Mouse (Mus musculus): Measurements from ENCODE around the gene Gdf11. TPM values are rescaled to one million over a fixed set of nuclear protein-coding genes. Genes with fewer than 3 reads are reported as not detected.

Gene Gdf11
- total and polyA plus RNA-seq, 2 experiments from 2014 or later, result 6.7 to 19.1 TPM

DNA sequence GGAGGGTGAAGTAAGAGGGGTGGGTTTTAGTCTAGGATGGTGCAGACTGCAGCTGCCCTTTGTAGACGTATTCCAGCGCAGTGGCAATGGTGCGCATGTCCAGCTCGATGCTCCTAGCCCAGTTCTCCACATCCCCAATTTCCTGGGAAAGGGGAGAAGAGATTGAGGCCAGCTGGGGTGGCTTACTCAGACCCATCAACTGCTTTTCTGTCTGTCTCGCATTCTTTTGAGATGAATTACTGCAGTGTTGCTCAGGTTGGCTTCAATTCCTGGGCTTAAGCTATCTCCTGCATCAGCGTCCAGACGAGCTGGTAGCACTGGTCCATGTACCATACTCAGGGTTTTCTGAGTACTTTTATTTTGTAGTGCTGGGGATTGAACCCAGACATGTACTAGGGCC, 28.4 kb upstream of the Gdf11 start:
- H3K9ac ChIP-seq, result no peak overlapping the region
- H3K27me3 ChIP-seq (ENCODE audit: insufficient read depth, low read length), result no peaks in the 10 kb centered on the region
- H3K4me3 ChIP-seq (ENCODE audit: low read depth, low read length), result no peak overlapping the region
- H3K36me3 ChIP-seq (ENCODE audit: insufficient read depth), result 0 out of 2 replicates have a peak, but pooled peaks cover 7% of the 10 kb centered on the region
- no peak for DNase-seq
- TF ChIP-seq CTCF (IDR thresholded peaks at IDR 0.05; ENCODE audit: low read depth), result no peak
- H3K9me3 ChIP-seq (ENCODE audit: low read length), result no peaks in the 10 kb centered on the region
- 87% methylated on average over 7 of the region's 7 CpGs for WGBS
- ATAC-seq, result no peak
- H3K4me1 ChIP-seq (ENCODE audit: insufficient read depth), result peaks cover 14% of the 10 kb centered on the region
- no peak overlapping the region for H3K27ac ChIP-seq (ENCODE audit: low read depth, low read length)
- no peak overlapping the region for H3K4me2 ChIP-seq (ENCODE audit: low read depth)

DNA sequence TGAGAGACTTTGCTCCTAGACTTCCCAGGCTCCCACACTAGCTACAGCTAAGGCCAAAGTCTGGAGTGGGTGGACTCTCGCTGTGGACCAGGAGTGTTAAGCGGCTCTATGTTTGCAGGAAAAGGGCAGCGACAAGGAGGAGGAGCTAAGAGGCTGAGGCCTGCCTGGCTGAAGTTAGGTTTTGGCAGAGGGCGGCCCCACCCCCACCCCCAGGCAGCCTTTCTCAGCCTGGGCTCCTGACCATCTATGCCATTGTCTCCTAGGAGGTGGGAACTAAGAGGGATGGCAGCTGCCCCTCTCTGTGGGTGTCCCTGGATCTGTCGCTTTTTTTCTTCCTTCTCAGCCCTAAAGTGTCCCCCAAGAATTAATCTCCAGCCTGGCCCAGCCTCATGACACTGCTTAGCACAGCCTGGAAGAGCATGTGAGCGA, 27.7 kb upstream of the Gdf11 start:
- no peaks in the 10 kb centered on the region for H3K9me3 ChIP-seq (ENCODE audit: low read length)
- no peak for ATAC-seq
- H3K4me1 ChIP-seq (ENCODE audit: insufficient read depth), result peaks cover 13% of the 10 kb centered on the region
- H3K4me2 ChIP-seq (ENCODE audit: low read depth), result no peak overlapping the region
- H3K4me3 ChIP-seq (ENCODE audit: low read depth, low read length), result no peak overlapping the region
- WGBS, result 12% methylated on average over 6 of the region's 6 CpGs
- no peaks in the 10 kb centered on the region for H3K27me3 ChIP-seq (ENCODE audit: insufficient read depth, low read length)
- H3K27ac ChIP-seq (ENCODE audit: low read depth, low read length), result peak overlapping the region; percentile 35; the same call in 1 of the 2 replicates
- 0 out of 2 replicates have a peak, but pooled peaks cover 7% of the 10 kb centered on the region for H3K36me3 ChIP-seq (ENCODE audit: insufficient read depth)
- DNase-seq, result no peak
- TF ChIP-seq CTCF (IDR thresholded peaks at IDR 0.05; ENCODE audit: low read depth), result no peak
- H3K9ac ChIP-seq, result no peak overlapping the region

DNA sequence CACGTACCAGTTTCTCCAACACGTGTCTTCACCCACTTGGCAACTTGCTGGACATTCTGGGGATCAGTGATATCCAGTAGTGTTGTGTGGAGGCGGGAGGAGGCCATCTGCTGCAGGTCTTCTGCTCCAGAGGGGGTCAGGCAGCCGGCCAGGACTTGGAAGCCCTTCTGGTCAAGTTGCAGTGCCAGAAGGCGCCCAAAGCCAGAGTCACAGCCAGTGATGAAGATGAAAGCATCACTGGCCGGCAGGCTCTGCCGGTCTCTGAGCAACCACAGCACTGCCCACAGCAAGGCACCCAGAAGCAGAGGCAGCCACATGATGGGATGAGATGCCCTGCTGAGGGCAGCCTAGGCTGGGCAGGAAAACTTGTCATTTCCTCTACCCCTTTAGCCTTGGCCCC, 26.7 kb upstream of the Gdf11 start:
- no peak overlapping the region for H3K4me3 ChIP-seq (ENCODE audit: low read depth, low read length)
- no peaks in the 10 kb centered on the region for H3K27me3 ChIP-seq (ENCODE audit: insufficient read depth, low read length)
- 0 out of 2 replicates have a peak, but pooled peaks cover 7% of the 10 kb centered on the region for H3K36me3 ChIP-seq (ENCODE audit: insufficient read depth)
- DNase-seq (no peak), ATAC-seq (no peak)
- H3K4me2 ChIP-seq (ENCODE audit: low read depth), result no peak overlapping the region
- TF ChIP-seq CTCF (IDR thresholded peaks at IDR 0.05; ENCODE audit: low read depth), result no peak
- WGBS, result 72% methylated on average over 7 of the region's 7 CpGs
- peaks cover 6% of the 10 kb centered on the region; the same call in 1 of the 2 replicates for H3K4me1 ChIP-seq (ENCODE audit: insufficient read depth)
- H3K9me3 ChIP-seq (ENCODE audit: low read length), result no peaks in the 10 kb centered on the region
- no peak overlapping the region for H3K9ac ChIP-seq
- no peak overlapping the region for H3K27ac ChIP-seq (ENCODE audit: low read depth, low read length)

DNA sequence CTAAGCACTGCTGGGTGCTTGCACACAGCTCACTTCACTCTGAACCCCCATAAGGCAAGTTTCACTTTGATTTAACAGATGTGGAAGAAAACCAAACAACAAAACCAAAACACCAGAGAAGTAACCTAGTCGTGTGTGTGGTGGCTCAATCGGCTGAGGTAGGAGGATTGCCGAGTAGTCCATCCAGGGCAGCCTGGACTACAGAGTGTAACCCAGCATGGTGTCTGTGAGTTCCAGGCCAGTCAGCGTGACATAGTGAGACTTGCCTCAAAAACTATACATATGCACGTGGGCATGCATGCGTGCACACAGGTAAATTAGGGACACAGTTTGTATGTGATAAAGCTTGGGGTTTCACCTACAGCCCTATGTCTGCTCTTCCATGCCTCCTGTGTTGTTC, 25.9 kb upstream of the Gdf11 start:
- H3K4me3 ChIP-seq (ENCODE audit: low read depth, low read length), result no peak overlapping the region
- WGBS, result 91% methylated on average over 6 of the region's 6 CpGs
- H3K4me2 ChIP-seq (ENCODE audit: low read depth), result no peak overlapping the region
- 0 out of 2 replicates have a peak, but pooled peaks cover 7% of the 10 kb centered on the region for H3K36me3 ChIP-seq (ENCODE audit: insufficient read depth)
- no peak overlapping the region for H3K9ac ChIP-seq
- DNase-seq, result no peak
- H3K27me3 ChIP-seq (ENCODE audit: insufficient read depth, low read length), result no peaks in the 10 kb centered on the region
- TF ChIP-seq CTCF (IDR thresholded peaks at IDR 0.05; ENCODE audit: low read depth), result no peak
- H3K9me3 ChIP-seq (ENCODE audit: low read length), result no peaks in the 10 kb centered on the region
- no peak for ATAC-seq
- H3K27ac ChIP-seq (ENCODE audit: low read depth, low read length), result no peak overlapping the region
- H3K4me1 ChIP-seq (ENCODE audit: insufficient read depth), result peaks cover 2% of the 10 kb centered on the region; the same call in 1 of the 2 replicates

DNA sequence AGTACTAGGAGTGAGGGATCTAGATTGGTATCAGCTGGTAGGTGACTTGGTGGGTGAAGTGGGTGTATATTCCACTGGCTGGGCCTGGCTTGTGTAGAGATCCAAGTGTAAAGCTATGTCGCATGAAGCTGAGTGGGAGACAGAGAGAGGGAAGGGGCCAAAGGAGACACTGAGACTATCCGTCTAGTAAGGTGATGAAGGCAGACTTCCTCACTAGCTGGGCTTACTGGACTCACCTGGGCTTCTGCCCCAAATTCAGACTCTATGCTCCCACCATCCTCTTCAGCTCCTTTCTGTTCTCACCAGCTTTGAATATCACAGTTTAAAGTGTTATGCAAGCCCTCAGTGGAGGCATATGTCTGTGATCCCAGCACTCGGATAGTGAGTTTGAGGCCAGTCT, 25.1 kb upstream of the Gdf11 start:
- no peak for TF ChIP-seq CTCF (IDR thresholded peaks at IDR 0.05; ENCODE audit: low read depth)

DNA sequence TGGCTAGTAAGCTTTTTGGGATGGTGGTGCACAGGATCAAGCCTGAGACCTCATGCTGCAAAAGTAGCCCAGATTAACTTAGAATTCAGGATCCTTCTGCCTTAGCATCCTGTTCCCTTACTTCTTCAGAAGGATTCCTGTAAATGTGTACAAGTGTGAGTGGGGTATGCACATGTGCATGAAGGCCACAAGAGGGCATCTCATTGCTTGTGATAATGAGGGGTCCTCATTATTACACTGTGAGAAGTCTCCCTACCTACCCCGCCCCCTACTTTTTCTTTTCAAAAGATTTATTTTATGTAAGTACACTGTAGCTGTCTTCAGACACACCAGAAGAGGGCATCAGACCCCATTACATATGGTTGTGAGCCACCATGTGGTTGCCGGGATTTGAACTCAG, 24.0 kb upstream of the Gdf11 start:
- peak; percentile 37; the same call in 1 of the 2 replicates for TF ChIP-seq CTCF (IDR thresholded peaks at IDR 0.05; ENCODE audit: low read depth)
- no peak for DNase-seq
- no peak for ATAC-seq
- Histone ChIP-seq H3K27me3 (ENCODE audit: insufficient read depth, low read length) (no peaks in the 10 kb centered on the region), H3K9ac (no peak overlapping the region), H3K27ac (ENCODE audit: low read depth, low read length) (no peak overlapping the region), H3K4me1 (ENCODE audit: insufficient read depth) (no peaks in the 10 kb centered on the region), H3K9me3 (ENCODE audit: low read length) (no peaks in the 10 kb centered on the region), H3K36me3 (ENCODE audit: insufficient read depth) (0 out of 2 replicates have a peak, but pooled peaks cover 7% of the 10 kb centered on the region), H3K4me2 (ENCODE audit: low read depth) (no peak overlapping the region), H3K4me3 (ENCODE audit: low read depth, low read length) (no peak overlapping the region)
- 88% methylated on average over 2 of the region's 2 CpGs for WGBS

More for the DNA sequence above, 25.1 kb upstream of the Gdf11 start:
- DNase-seq (no peak), ATAC-seq (no peak)
- no peaks in the 10 kb centered on the region for H3K27me3 ChIP-seq (ENCODE audit: insufficient read depth, low read length)
- no peak overlapping the region for H3K4me2 ChIP-seq (ENCODE audit: low read depth)
- 0 out of 2 replicates have a peak, but pooled peaks cover 7% of the 10 kb centered on the region for H3K36me3 ChIP-seq (ENCODE audit: insufficient read depth)
- no peak overlapping the region for H3K4me3 ChIP-seq (ENCODE audit: low read depth, low read length)
- no peak overlapping the region for H3K9ac ChIP-seq
- no peaks in the 10 kb centered on the region for H3K4me1 ChIP-seq (ENCODE audit: insufficient read depth)
- 96% methylated on average over 3 of the region's 3 CpGs for WGBS
- H3K27ac ChIP-seq (ENCODE audit: low read depth, low read length), result no peak overlapping the region
- H3K9me3 ChIP-seq (ENCODE audit: low read length), result no peaks in the 10 kb centered on the region

DNA sequence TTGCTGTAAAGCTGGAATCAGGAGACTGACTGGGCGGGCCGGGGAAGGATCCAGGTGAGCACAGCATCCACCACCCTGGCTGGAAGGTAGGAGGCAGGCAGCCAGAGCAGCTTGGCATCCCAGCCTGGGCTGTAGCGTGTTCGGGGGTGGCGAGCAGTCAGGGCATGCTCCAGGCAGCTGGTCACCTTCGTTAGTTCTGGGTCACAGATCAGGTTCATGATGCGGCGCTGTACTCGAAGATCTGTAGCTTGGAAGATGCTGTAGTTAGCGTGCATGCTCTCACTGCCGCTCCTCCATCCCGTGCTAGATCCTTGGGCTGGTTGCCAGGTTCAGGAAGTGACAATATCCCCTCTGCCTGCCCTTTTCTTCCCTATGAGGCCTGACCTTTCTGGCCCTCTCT, 22.2 kb upstream of the Gdf11 start:
- ATAC-seq (no peak), DNase-seq (no peak)
- 81% methylated on average over 12 of the region's 12 CpGs for WGBS
- H3K9me3 ChIP-seq (ENCODE audit: low read length), result no peaks in the 10 kb centered on the region
- TF ChIP-seq CTCF (IDR thresholded peaks at IDR 0.05; ENCODE audit: low read depth), result no peak
- no peak overlapping the region for H3K9ac ChIP-seq
- no peaks in the 10 kb centered on the region for H3K27me3 ChIP-seq (ENCODE audit: insufficient read depth, low read length)
- 0 out of 2 replicates have a peak, but pooled peaks cover 4% of the 10 kb centered on the region for H3K36me3 ChIP-seq (ENCODE audit: insufficient read depth)
- H3K4me2 ChIP-seq (ENCODE audit: low read depth), result no peak overlapping the region
- H3K4me3 ChIP-seq (ENCODE audit: low read depth, low read length), result no peak overlapping the region
- no peak overlapping the region; the same call in 1 of the 2 replicates for H3K27ac ChIP-seq (ENCODE audit: low read depth, low read length)
- no peaks in the 10 kb centered on the region for H3K4me1 ChIP-seq (ENCODE audit: insufficient read depth)
